Mouse (Mus musculus) small intestine, adult 2 months (tissue): ENCODE measurements around the gene Casq1. TPM values are rescaled to one million over a fixed set of nuclear protein-coding genes. Genes with fewer than 3 reads are reported as not detected.

Experiments
- H3K27ac ChIP-seq: fragments of 200-500 bp; 2 replicates; pipeline ENCODE4 v1.5.1; 2012; ENCODE audit warnings: low read depth, low read length, control low read depth, inconsistent platforms; ENCODE audit not compliant: insufficient read depth
- H3K27me3 ChIP-seq: fragments of 200-500 bp; 2 replicates; pipeline ENCODE4 v1.6.1; 2012; ENCODE audit warnings: mild to moderate bottlenecking, moderate library complexity, low read length, inconsistent platforms; ENCODE audit not compliant: control insufficient read depth, insufficient read depth
- H3K36me3 ChIP-seq: fragments of 200-500 bp; 2 replicates; pipeline ENCODE4 v1.6.1; 2012; ENCODE audit warnings: mild to moderate bottlenecking, low read length, control low read depth, inconsistent platforms; ENCODE audit not compliant: control insufficient read depth, insufficient read depth
- H3K4me1 ChIP-seq: fragments of 200-500 bp; 2 replicates; pipeline ENCODE4 v1.6.1; 2012; ENCODE audit warnings: low read length, inconsistent platforms, mixed read lengths; ENCODE audit not compliant: control insufficient read depth, insufficient read depth, insufficient read length
- H3K4me3 ChIP-seq: fragments of 200-500 bp; 2 replicates; pipeline ENCODE4 v1.5.1; 2012; ENCODE audit warnings: low read depth, mild to moderate bottlenecking, control low read depth, inconsistent platforms, low read length, moderate library complexity
- CTCF ChIP-seq: fragments of 200-500 bp; IDR thresholded peaks from 2 replicates; pipeline ENCODE4 v1.5.1; 2012; ENCODE audit warnings: low read depth, mild to moderate bottlenecking, control low read depth, inconsistent platforms, low read length, moderate library complexity, mixed read lengths; ENCODE audit not compliant: insufficient replicate concordance, insufficient read length; ENCODE audit errors: extremely low read depth
- POLR2A ChIP-seq: fragments of 200-500 bp; IDR thresholded peaks from 2 replicates; pipeline ENCODE4 v1.6.1; 2012; ENCODE audit warnings: low read depth, mild to moderate bottlenecking, control low read depth, inconsistent platforms, low read length, moderate library complexity
- WGBS: fragments of 180-500 bp; shearing (Covaris S2); methylation state at CpG from one replicate; pipeline ENCODE4 v1.1.7; 2018; 5-methylcytosine and 5-hydroxymethylcytosine counted together
- polyA plus RNA-seq: library from polyadenylated mRNA; depleted of rRNA; stranded (reverse); fragments of >200 nt; gene quantifications from 2 replicates; pipeline ENCODE4 v1.2.3, GENCODE M21; 2012; rRNA removed

Casq1 gene
- polyA plus RNA-seq, 1 experiment: 0.18 TPM

GRCm38 (mm10) chr1:172162009-172162408 lies 57.7 kb downstream of the Casq1 start:
- Histone ChIP-seq H3K4me1 (no peaks in the 10 kb centered on the region), H3K36me3 (peaks cover 18% of the 10 kb centered on the region), H3K27me3 (no peaks in the 10 kb centered on the region), H3K27ac (no peak overlapping the region), H3K4me3 (no peak overlapping the region)
- TF ChIP-seq CTCF (no peak), POLR2A (no peak)
- 85% methylated on average over 1 of the region's 1 CpGs for WGBS

- no peaks in the 10 kb centered on the region for H3K27me3 ChIP-seq
- no peak overlapping the region for H3K27ac ChIP-seq
- no peak overlapping the region for H3K4me3 ChIP-seq
- TF ChIP-seq CTCF (no peak), POLR2A (no peak)
- H3K36me3 ChIP-seq: peaks cover 8% of the 10 kb centered on the region
- H3K4me1 ChIP-seq: no peaks in the 10 kb centered on the region
Measured at GRCm38 (mm10) chr1:172160508-172160907, 59.2 kb downstream of the Casq1 start.

GRCm38 (mm10) chr1:172159970-172160369 lies 59.7 kb downstream of the Casq1 start:
- Histone ChIP-seq H3K4me3 (no peak overlapping the region), H3K36me3 (peaks cover 7% of the 10 kb centered on the region), H3K4me1 (no peaks in the 10 kb centered on the region), H3K27me3 (no peaks in the 10 kb centered on the region), H3K27ac (no peak overlapping the region)
- TF ChIP-seq CTCF (no peak), POLR2A (no peak)
- 22% methylated on average over 4 of the region's 4 CpGs for WGBS

Other genes with a start within 250 kb of the Casq1 start
- 1.4 and 1.6 TPM in 2 replicates for gene Vangl2, start 191.4 kb downstream of the Casq1 start, polyA plus RNA-seq
- 0.10 and 0.13 TPM in 2 replicates for gene Nhlh1, start 162.3 kb downstream of the Casq1 start, polyA plus RNA-seq
- 25.0 and 46.0 TPM in 2 replicates for gene Copa, start 137.3 kb downstream of the Casq1 start, polyA plus RNA-seq
- 46.4 and 118 TPM in 2 replicates for gene Ncstn, start 137.1 kb downstream of the Casq1 start, polyA plus RNA-seq
- gene Pex19, start 93.1 kb downstream of the Casq1 start, polyA plus RNA-seq: 40.5 and 55.1 TPM in 2 replicates
- 14.6 and 26.7 TPM in 2 replicates for gene Dcaf8, start 71.8 kb downstream of the Casq1 start, polyA plus RNA-seq
- gene Pea15a, start 13.1 kb downstream of the Casq1 start, polyA plus RNA-seq: 11.3 and 12.0 TPM in 2 replicates
- gene Atp1a4, start 38.5 kb upstream of the Casq1 start, polyA plus RNA-seq: not detected in 2 replicates
- 52.7 and 90.8 TPM in 2 replicates for gene Igsf8, start 41.8 kb upstream of the Casq1 start, polyA plus RNA-seq
- 2.7 and 3.5 TPM in 2 replicates for gene Atp1a2, start 78.2 kb upstream of the Casq1 start, polyA plus RNA-seq
- 0.25 TPM in 1 of 2 replicates, not detected in the other for gene Kcnj9, start 109.5 kb upstream of the Casq1 start, polyA plus RNA-seq
- gene Kcnj10, start 121.3 kb upstream of the Casq1 start, polyA plus RNA-seq: 0.44 and 0.65 TPM in 2 replicates
- gene Pigm, start 156.7 kb upstream of the Casq1 start, polyA plus RNA-seq: 3.5 and 4.8 TPM in 2 replicates